Mouse (Mus musculus): ENCODE data around the gene Pla2g4a.
A peak's percentile ranks its signal among the peaks of the same experiment; 100 is the strongest.
"Not testable (repeated sequence)": the region's sequence is repeated elsewhere in the genome, so short reads cannot be mapped to it uniquely, and the experiment has no call there.

Pla2g4a gene

GRCm38 (mm10) chr1:149929140-149929539, 31.9 kb downstream of the Pla2g4a start:
- DNase-seq, result no peak

GRCm38 (mm10) chr1:149923737-149924136, 37.4 kb downstream of the Pla2g4a start:
- not testable (repeated sequence) for DNase-seq

- no peak for DNase-seq
Observed at GRCm38 (mm10) chr1:149922219-149922618, 38.9 kb downstream of the Pla2g4a start.

- no peak for DNase-seq
Observed at GRCm38 (mm10) chr1:149921325-149921724, 39.8 kb downstream of the Pla2g4a start.

- no peak for DNase-seq
Observed at GRCm38 (mm10) chr1:149919301-149919700, 41.8 kb downstream of the Pla2g4a start.

GRCm38 (mm10) chr1:149912984-149913383, 48.1 kb downstream of the Pla2g4a start:
- DNase-seq, result no peak

GRCm38 (mm10) chr1:149911050-149911449, 50.0 kb downstream of the Pla2g4a start:
- DNase-seq, result no peak

GRCm38 (mm10) chr1:149898001-149898625, 63.0 kb downstream of the Pla2g4a start:
- no peak for DNase-seq

DNA sequence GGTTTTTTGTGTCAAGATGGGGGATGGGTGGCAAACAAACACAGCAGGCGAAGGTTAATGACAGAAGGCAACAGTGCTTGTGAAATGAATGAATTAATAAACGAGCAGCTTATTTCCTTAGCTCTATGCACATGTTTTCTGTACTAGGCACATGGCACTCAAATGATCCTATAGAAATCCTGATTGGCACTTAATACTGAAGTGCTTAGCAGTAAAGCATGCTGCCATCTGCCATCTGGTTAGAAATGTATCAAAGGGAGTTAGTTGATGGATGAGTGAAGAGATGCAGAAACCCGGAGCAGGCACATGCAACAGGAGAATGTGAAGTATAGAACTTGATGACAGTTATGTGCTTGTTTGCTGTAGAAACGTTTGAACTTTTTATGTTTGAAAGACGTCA, 64.5 kb downstream of the Pla2g4a start:
- DNase-seq, result no peak

DNA sequence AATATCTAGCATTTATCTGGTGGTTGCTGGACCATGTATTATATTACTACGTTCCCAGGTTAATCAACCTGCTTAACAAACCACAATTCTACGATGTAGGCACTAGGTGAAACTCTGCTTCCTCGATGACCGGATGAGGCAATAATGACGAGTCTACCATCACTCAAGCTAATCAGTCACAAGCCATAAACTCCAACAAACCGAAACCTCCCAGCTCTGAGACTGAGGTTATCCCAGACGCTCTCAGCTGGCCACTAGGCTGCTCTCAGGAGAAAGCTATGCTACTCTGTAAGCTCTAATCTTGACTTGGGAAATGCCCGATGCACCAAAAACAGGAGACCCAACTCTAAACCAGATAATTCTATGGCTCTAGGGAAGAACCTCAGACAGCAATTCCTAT, 66.2 kb downstream of the Pla2g4a start:
- DNase-seq, result no peak

DNA sequence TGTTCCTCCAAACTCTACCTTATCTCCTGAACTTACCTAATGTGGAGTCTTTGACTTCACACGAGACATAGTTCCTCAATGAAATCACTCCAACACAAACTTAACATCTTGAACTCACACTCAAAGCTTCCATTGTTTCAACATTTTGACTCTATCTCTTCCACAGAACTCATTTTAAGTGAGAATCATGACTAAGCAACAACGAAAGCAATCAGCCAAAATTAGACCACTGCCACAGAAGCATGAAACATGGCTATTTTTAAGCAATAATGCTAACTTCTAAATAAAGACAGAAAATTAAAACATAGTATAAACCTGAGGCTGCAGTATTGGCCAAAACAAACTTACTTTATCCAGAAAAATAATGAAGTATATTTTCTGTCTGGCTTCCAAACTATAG, 67.2 kb downstream of the Pla2g4a start:
- DNase-seq, result no peak

DNA sequence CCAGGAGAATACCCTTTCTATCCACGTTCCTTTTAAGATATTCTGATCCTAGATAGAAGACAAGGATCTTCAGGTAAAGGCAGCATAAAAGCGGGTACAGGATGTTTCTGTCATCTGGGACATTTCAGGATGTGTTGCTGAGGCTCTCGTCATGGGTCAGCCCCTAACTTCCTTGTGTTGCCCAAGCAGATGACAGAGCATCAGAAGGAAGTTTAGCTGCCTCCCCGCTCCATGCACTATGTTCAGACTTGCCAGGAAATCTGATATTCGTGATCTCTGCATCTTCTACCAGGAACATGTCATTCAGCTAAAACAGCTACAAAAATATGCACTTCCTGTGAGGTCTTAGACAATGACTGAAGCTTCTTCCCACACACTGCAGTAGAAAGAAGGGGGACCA, 70.0 kb downstream of the Pla2g4a start:
- DNase-seq, result no peak

- no peak for DNase-seq
Observed at GRCm38 (mm10) chr1:149882419-149883025, 78.6 kb downstream of the Pla2g4a start.

GRCm38 (mm10) chr1:149878175-149878574, 82.9 kb downstream of the Pla2g4a start:
- no peak for DNase-seq

DNA sequence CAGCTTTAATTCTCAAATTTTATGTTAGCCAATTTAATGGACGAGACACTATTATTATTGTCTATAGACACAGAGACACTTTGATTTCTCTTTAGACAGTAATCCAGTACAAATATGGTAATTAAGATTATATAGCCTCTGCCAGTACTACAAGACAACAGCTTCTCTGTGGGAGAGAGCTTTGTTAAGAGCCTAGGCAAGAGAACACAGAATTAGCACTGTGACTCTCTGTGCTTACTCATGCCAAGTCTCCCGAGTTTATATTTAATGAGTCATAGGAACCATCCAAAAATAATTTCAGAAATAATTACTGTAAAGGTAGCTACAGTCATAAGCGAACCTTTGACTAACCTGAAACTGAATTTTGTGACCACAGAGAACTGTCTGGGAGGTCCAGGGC, 84.6 kb downstream of the Pla2g4a start:
- no peak for DNase-seq

DNA sequence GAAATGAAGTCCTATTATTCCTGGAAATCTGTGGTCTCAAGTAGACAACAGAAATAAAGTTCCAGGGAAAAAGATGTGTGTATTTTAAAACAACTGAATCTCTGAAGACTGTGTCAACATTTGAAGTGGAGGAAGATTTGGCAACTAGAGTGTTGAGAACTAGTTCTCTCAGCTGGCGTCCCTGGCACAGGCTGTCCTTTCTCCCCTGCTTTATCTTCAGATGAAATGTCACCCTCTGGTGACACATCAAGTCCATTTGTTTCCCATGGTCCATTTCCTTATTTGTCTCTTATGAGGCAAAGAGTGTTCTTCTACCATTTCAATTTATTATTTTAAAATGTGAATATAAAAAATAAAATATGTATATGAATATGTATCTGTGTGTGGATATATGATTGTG, 89.5 kb downstream of the Pla2g4a start:
- no peak for DNase-seq

DNA sequence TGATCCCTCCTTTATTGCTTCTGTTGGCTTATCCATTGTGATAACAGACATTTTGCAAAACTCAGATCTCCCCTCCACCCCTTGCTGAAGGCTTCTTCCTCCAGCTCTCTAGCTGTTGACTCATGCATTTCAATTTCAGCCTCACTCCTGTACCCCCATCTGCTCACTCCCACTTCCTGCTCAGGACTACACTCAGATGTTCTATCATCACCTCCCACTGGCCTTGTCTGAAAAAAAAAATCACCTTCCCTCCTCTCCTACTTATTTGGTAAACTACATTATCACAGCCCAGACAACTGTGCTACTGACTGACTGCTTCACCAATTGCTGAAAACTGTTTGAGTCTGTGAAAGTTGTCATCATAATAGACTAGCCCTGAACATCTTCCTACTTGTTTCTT, 93.8 kb downstream of the Pla2g4a start:
- no peak for DNase-seq

DNA sequence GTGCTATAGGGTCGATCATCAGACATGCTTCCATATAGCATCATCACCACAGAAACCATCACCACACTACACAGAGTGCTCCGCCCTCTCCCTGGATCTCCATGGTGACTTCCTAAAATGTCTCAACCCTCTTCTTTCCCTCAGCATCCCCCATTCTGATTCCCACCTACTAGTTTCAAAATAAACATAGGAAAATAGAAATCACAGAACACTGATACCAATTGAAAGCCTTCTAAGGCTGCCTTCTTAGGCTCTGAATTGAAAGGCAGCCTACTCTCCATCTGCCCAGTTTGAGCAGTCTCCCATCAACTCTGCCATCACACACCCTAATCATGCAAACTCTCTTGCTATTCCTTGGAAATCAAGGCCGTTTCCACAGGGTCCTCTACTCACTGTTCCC, 94.9 kb downstream of the Pla2g4a start:
- no peak for DNase-seq

GRCm38 (mm10) chr1:149862801-149863200, 98.3 kb downstream of the Pla2g4a start:
- peak; percentile 20 to 60 for DNase-seq

DNA sequence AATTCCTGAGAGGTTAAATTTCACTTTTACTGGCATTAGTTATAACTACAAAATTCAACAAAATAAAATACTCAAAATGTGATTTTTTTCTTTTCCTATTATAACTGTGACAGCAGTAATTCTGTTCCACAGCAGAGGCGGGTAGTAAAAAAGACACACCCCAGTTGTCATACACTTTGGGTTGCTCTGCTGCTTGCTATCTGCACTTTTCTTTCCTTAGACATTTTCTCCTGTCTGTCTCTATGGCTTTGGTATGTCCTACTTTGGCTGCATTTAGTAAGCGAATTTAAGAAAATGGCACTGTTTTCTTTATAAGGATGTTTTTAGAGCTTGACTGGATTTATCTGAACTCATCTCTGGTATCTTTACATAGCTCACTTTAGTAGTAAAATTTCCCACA, 98.9 kb downstream of the Pla2g4a start:
- DNase-seq, result no peak

DNA sequence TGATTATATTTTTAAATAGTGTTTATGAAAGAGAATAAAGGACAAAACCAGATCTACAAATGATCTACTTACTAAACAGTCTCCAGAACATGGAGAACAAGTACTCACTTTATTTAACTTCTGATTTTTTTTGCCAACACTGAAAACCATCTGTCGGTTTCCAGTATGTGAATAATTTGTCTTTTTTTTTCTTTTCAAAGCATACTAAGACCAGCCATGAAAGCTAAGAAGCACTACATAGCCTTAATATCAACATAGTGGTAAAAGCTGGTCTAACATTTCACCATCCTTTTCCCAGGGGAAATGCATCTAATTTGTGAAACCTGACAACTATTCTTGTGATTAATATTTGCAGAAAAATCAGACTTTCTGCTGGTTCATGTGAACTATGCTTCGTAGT, 99.5 kb downstream of the Pla2g4a start:
- no peak for DNase-seq

DNA sequence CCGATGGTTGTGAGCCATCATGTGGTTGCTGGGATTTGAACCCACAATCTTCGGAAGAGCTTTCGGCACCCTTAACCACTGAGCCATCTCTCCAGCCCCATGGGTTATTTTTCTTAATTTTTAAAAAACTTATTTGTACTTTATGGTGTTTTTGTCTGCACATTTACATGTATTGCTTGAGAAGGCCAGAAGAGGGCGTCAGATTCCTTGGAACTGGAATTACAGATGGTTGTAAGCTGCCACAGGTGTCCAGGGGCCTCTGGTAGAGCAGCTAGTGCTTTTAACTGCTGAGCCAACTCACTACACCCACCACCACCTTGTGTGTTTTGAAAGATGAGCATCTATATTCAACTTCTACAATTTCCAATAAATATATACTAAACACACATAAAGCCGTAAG, 102.4 kb downstream of the Pla2g4a start:
- no peak for DNase-seq

DNA sequence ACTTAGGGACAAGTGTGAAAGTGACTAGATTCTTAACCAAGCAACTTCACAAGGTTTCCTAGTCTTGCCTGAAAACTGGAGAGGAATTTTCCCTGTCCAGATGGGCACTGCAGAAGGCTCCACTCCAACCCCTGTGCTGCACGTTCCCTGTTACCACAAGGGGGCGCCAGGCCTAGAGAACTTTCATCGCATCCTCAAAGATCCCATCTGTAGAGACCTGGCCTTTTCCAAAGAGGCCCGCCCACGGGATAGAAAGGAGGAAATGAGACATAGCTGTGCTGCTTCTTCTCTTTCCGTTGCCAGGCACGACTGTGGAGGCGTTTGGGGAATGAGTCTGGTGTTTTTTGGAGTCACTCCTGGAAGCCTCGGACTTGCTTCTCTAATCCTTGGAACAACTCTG, 104.4 kb downstream of the Pla2g4a start:
- peak; percentile 70 to 79 for DNase-seq

DNA sequence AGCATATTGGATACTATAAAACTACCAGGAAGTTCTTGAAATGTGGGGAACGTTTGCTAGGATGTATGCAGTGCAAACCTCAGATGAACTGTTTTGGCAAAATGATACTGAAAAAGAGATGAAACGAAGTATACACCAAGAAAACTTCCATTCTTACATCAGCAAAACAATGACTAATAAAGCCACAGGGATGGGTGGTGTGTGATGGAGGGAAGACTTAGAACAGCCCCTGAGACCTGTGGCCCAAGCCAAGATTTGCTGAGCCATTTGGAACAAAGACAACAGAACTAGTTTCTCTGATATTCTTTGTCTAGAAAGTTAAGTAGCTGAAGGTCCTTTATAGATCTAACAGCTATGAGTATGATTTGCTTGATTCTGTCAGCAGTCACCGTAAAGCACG, 105.5 kb downstream of the Pla2g4a start:
- DNase-seq, result no peak

- no peak for DNase-seq
Observed at GRCm38 (mm10) chr1:149854867-149855266, 106.2 kb downstream of the Pla2g4a start.

Measured in kidney, postnatal 25 days (tissue).